Mouse (Mus musculus) embryonic stem cell, embryonic (primary cell): ENCODE data around the gene Icam5.

Experiments used
- CTCF ChIA-PET, 4 experiments: fragments of 300-600 bp in 2 of 4; fragments of 350-600 bp in 2 of 4; sonication (Branson Sonifier 250); formaldehyde crosslinking; loops; one replicate each; lab custom pipeline; 2022; ENCODE audit warnings: inconsistent platforms in 2 of 4; lab: Charles Lee
- POLR2A ChIA-PET, 4 experiments: fragments of 300-600 bp in 2 of 4; fragments of 350-600 bp in 2 of 4; sonication (Branson Sonifier 250); formaldehyde crosslinking; loops; one replicate each; lab custom pipeline; 2022; ENCODE audit warnings: antibody characterized with exemption in 4 of 4, inconsistent platforms in 1 of 4; lab: Charles Lee

The Icam5 gene

DNA sequence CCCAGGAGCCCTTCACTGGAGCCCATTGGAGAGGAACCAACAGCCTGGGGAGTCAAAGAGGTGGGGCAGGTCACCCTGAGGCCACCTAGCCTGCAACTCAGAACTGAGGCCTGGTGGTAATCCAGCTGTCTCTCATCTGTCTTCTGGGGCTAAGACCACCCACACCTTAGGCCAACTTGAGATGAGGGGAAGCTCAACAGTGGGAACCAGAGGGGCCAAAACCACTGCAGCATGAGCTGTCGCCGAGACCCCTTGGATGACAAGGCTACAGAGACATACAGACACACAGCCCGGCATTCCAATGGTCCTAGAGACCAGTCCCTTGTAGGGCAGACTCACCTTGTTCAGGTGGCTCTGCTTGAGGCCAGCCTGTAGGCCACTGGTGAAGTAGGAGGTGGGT, 43.8 kb downstream of the Icam5 start:
- ChIA-PET CTCF (no interaction called here), POLR2A (interaction anchor here in 3 of 4 experiments (0.9 to 15.2 kb wide), 13 partner anchors 10 to 60 kb away, joined by 3 to 353 read pairs (median 5); partner anchors contain the start of genes Gm38431 (in 3 of the 3), Raver1 (in 3 of the 3), Icam1 (in 1 of the 3) and Tyk2 (in 1 of the 3))

DNA sequence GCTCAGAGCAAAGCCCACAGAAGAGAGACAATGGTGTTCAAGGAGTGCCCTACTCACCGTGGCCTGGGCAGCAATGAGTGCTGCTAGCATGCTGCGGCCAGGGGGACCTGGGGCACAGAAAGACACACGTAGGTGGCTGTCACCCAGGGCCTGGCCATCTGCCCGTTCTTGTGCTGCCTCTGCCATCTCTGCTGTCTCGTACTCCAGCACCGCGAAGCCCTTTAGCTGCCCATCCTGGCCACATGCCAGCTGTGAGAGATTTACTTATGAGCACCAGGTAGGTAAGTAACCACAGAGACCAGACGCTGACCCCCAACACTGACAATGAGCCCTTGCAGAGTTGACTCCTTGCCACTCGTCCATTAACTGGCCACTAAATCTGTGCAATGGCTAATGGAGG, 49.3 kb downstream of the Icam5 start:
- POLR2A ChIA-PET, result interaction anchor here in 3 of 4 experiments (0.6 to 15.2 kb wide), 9 partner anchors 4 to 178 kb away, joined by 3 to 353 read pairs (median 5); partner anchors contain the start of genes Gm38431 (in 3 of the 3), Raver1 (in 3 of the 3), Fdx1l (in 1 of the 3) and Gm49373 (in 1 of the 3)

DNA sequence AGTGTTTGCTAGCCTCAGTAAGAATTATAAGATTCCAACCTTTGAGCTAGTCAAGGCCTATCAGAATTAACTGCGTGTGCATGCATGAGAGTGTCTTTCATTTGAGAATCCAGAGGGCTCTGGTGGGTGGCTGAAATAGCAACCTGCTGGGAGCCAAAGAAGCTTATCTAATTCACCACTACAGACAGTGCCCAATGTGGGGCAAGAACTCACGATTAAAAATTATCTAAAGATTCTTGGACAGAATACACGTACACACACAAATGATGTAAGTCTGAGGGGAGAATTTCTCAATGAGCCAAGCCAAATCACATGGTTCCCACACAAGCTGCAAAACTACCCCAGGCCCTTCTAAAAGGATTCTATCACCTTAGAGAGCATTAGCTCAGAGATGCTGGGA, 51.5 kb downstream of the Icam5 start:
- CTCF ChIA-PET, result interaction anchor here in 2 of 4 experiments (1.3 to 1.6 kb wide), 2 partner anchors 9 to 83 kb away, joined by 3 read pairs; partner anchors contain the start of gene Fdx1l (in 1 of the 2)
- POLR2A ChIA-PET, result interaction anchor here (0.6 to 15.2 kb wide), 18 partner anchors 4 to 624 kb away, joined by 3 to 353 read pairs (median 5); partner anchors contain the start of genes Gm38431 (in 4 of the 4), Raver1 (in 4 of the 4), Fdx1l (in 2 of the 4) and Gm49373 (in 2 of the 4)

More for the DNA sequence above, 49.3 kb downstream of the Icam5 start:
- CTCF ChIA-PET, result no interaction called here
